Mouse (Mus musculus) testis, adult 2 months (tissue): ENCODE measurements around the gene Aco2.

Experiments used
- CTCF ChIP-seq: fragments of 200-500 bp; IDR thresholded peaks from 2 replicates; pipeline ENCODE4 v1.5.1; 2012; ENCODE audit warnings: low read depth, mild to moderate bottlenecking, inconsistent platforms, low read length, moderate library complexity; ENCODE audit not compliant: control insufficient read depth, insufficient read depth, insufficient replicate concordance
- POLR2A ChIP-seq: fragments of 200-500 bp; IDR thresholded peaks from 2 replicates; pipeline ENCODE4 v1.6.1; 2012; ENCODE audit warnings: low read depth, mild to moderate bottlenecking, inconsistent platforms, low read length, moderate library complexity; ENCODE audit not compliant: control insufficient read depth

DNA sequence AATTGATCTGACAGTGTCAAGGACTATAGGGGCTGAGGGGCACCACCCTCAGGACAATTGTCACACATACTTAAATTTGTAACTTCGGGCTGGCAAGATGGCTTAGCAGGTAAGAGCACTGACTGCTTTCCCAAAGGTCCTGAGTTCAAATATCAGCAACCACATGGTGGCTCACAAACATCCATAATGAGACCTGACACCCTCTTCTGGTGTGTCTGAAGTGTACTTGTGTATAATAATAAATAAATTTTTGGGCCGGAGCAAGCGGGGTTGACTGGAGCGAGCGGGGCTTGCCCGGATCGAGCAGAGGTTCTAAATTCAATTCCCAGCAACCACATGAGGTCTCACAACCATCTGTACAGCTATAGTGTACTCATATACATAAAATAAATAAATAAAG, 31.8 kb upstream of the Aco2 start:
- no peak for TF ChIP-seq CTCF
- no peak for TF ChIP-seq POLR2A
